Mouse (Mus musculus) ZHBTc4 (cell line): ENCODE measurements at regions not wholly inside any gene's neighbourhood (a gene's known extent, or its start where the extent isn't known, plus 50 kb on each side); places are given as distances from the start of the nearest gene placed in this dataset.

Experiments used
- DNase-seq: peaks from one replicate; pipeline ENCODE4 v3.0.0-alpha.2; 2011; ENCODE audit warnings: low read depth, low spot score

- DNase-seq: peak; percentile 39
Observed at GRCm38 (mm10) chr1:154076684-154077475, 124.1 kb upstream of the Zfp648 start.

GRCm38 (mm10) chr1:154080505-154081380 lies 120.2 kb upstream of the Zfp648 start:
- peak; percentile 98 for DNase-seq

- DNase-seq: no peak
Observed at GRCm38 (mm10) chr1:154086145-154086544, 114.8 kb upstream of the Zfp648 start.

GRCm38 (mm10) chr1:154089815-154090214 lies 111.2 kb upstream of the Zfp648 start:
- no peak for DNase-seq

GRCm38 (mm10) chr1:154090521-154091490 lies 110.2 kb upstream of the Zfp648 start:
- peak; percentile 51 for DNase-seq

- DNase-seq: no peak
Observed at GRCm38 (mm10) chr1:154093549-154093948, 107.4 kb upstream of the Zfp648 start.

- no peak for DNase-seq
Observed at GRCm38 (mm10) chr1:154094357-154094756, 106.6 kb upstream of the Zfp648 start.

- peak; percentile 50 for DNase-seq
Observed at GRCm38 (mm10) chr1:154096113-154096512, 104.9 kb upstream of the Zfp648 start.

GRCm38 (mm10) chr1:154096911-154097310 lies 104.1 kb upstream of the Zfp648 start:
- DNase-seq: no peak

GRCm38 (mm10) chr1:154097656-154098055 lies 103.3 kb upstream of the Zfp648 start:
- DNase-seq: no peak

- peak; percentile 65 for DNase-seq
Observed at GRCm38 (mm10) chr1:154100556-154100955, 100.4 kb upstream of the Zfp648 start.

GRCm38 (mm10) chr1:154101433-154101832 lies 99.6 kb upstream of the Zfp648 start:
- no peak for DNase-seq

GRCm38 (mm10) chr1:154102191-154102590 lies 98.8 kb upstream of the Zfp648 start:
- DNase-seq: no peak

GRCm38 (mm10) chr1:154102871-154103596 lies 98.0 kb upstream of the Zfp648 start:
- DNase-seq: no peak

- no peak for DNase-seq
Observed at GRCm38 (mm10) chr1:154103597-154103923, 97.4 kb upstream of the Zfp648 start.

GRCm38 (mm10) chr1:154104006-154104600 lies 96.9 kb upstream of the Zfp648 start:
- DNase-seq: no peak

- no peak for DNase-seq
Observed at GRCm38 (mm10) chr1:154104779-154105178, 96.2 kb upstream of the Zfp648 start.

GRCm38 (mm10) chr1:154112500-154112899 lies 88.5 kb upstream of the Zfp648 start:
- no peak for DNase-seq

GRCm38 (mm10) chr1:154113291-154114050 lies 87.5 kb upstream of the Zfp648 start:
- no peak for DNase-seq
